Mouse (Mus musculus): ENCODE results near the gene Nek9. TPM values are rescaled to one million over a fixed set of nuclear protein-coding genes. Genes with fewer than 3 reads are reported as not detected.

The Nek9 gene
- polyA plus RNA-seq, 1 experiment from 2014 or later = 14.7 TPM

DNA sequence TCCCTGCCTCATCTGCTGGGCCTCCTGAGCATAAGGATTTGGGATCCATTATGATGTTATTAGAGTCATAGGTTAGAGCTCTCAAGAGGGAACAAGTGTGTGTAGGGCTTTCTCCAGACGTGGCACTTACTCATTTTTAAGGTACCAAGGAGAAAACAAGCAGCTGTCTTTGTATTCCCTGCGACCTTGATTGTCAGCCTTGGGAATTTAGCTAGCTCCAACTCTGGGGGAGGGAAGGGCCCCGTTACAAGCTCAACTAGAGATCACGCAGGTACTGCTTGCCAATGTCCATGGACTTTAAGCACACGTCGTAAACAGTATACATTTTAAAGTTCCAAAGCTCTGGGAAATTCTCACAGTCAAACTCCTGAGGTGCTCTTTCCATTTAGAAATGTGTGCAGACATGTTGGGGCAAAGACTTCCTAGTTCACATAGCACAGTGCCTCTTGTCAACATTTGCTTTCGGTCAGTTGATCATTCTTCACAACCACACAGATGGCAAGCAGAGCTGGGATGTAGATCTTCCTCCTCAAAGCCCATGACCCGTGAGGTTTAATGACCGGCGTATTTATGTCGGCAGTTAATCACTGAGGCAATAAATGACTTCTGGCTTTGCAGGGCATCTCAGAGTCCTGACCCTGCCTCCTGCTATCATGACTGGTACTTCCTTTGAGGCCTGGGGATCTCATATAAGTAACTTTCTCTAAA, 40.9 kb downstream of the Nek9 start:
- ATAC-seq (ENCODE audit: low read depth) = no peak
- peaks cover 22% of the 10 kb centered on the region for H3K4me1 ChIP-seq (replicated peaks)
- no peak overlapping the region for H3K9ac ChIP-seq
- H3K27me3 ChIP-seq = no peaks in the 10 kb centered on the region
- WGBS = 35% methylated on average over 11 of the region's 11 CpGs
- H3K36me3 ChIP-seq = peaks cover 47% of the 10 kb centered on the region
- H3K9me3 ChIP-seq = peaks cover 9% of the 10 kb centered on the region
- H3K27ac ChIP-seq (replicated peaks) = no peak overlapping the region
- H3K4me2 ChIP-seq = no peak overlapping the region
- no peak overlapping the region for H3K4me3 ChIP-seq

DNA sequence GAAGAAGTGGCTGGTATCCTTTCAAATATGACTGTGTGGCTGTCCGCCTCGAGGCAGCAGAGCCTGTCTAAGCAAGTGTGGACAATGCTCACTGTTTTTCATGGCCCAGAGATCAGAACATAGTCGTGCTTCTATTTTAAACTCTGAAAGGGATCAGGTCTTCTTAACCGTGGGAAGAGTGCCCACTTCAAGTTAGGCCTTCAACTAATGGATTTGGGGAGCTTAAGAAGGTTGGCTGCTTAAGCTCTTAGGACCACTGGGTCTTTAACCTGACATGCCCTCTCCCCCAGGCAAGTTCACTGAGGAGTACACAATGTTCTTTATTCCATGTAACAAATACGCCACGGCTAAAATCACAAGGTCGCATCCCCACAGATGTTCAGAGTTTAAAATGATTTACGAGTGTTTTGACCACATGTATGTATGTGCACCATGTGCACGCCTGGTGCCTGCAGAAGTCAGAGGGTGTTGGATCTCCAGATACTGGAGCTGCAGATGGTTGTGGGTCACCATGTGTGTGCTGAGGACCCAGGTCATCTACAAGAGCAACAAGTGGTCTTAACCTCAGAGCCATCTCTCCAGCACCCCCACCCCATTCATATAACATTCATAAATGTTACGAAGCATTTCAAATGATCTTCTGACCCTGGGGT, 41.7 kb downstream of the Nek9 start:
- H3K9ac ChIP-seq = no peak overlapping the region
- H3K4me2 ChIP-seq = no peak overlapping the region
- peaks cover 22% of the 10 kb centered on the region for H3K4me1 ChIP-seq (replicated peaks)
- H3K9me3 ChIP-seq = peaks cover 9% of the 10 kb centered on the region
- no peak for ATAC-seq (ENCODE audit: low read depth)
- H3K4me3 ChIP-seq = no peak overlapping the region
- no peak overlapping the region for H3K27ac ChIP-seq (replicated peaks)
- H3K27me3 ChIP-seq = no peaks in the 10 kb centered on the region
- 70% methylated on average over 10 of the region's 10 CpGs for WGBS
- H3K36me3 ChIP-seq = peaks cover 40% of the 10 kb centered on the region

DNA sequence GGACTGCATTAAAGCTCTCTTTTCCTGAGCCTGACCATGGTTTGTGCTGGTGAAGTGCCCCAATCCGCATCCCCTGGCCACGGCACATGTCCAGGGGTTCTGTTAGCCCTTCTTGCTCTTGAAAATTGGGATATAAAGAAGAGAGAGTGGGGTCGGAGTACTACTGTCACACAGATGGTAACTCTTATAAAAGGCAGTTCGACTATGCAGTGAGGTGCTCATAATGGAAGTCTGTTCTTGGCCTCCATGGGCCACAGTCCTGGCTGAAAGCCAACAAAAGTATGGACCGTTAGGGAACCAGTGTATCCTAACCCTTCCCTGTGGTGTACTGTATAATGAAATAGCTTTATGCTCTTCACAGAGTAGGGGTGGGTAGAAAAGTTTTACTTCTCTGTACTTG, 42.2 kb downstream of the Nek9 start:
- H3K27ac ChIP-seq (replicated peaks) = no peak overlapping the region
- H3K4me3 ChIP-seq = no peak overlapping the region
- peaks cover 35% of the 10 kb centered on the region for H3K36me3 ChIP-seq
- 64% methylated on average over 5 of the region's 5 CpGs for WGBS
- no peak overlapping the region for H3K4me2 ChIP-seq
- H3K27me3 ChIP-seq = no peaks in the 10 kb centered on the region
- peaks cover 22% of the 10 kb centered on the region for H3K4me1 ChIP-seq (replicated peaks)
- ATAC-seq (ENCODE audit: low read depth) = no peak
- no peak overlapping the region for H3K9ac ChIP-seq
- peaks cover 9% of the 10 kb centered on the region for H3K9me3 ChIP-seq

DNA sequence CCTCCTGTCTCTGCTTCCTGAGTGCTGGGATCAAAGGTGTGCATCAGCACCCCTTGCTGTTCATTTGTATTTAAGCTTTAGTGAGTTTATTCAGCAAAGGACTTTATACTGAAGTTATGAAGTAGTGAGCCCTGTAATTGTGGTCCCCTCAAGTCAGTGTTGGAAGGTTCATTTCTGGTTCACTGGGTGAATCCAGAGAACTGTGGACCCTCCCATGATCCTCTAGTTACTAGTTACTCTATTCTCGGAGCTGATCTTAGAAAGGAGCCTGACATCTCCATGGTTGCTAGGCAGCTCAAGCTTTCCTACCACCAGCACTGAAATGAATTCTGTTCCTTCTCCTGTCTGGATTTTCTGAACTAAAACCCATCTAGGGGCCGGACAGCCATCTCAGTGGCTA, 43.7 kb downstream of the Nek9 start:
- H3K9ac ChIP-seq = no peak overlapping the region
- whole genome bisulfite sequencing = 83% methylated on average over 2 of the region's 2 CpGs
- no peaks in the 10 kb centered on the region for H3K27me3 ChIP-seq
- no peak overlapping the region for H3K27ac ChIP-seq (replicated peaks)
- H3K4me3 ChIP-seq = no peak overlapping the region
- H3K36me3 ChIP-seq = peaks cover 21% of the 10 kb centered on the region
- ATAC-seq (ENCODE audit: low read depth) = no peak
- peaks cover 9% of the 10 kb centered on the region for H3K9me3 ChIP-seq
- peaks cover 22% of the 10 kb centered on the region for H3K4me1 ChIP-seq (replicated peaks)
- H3K4me2 ChIP-seq = no peak overlapping the region

DNA sequence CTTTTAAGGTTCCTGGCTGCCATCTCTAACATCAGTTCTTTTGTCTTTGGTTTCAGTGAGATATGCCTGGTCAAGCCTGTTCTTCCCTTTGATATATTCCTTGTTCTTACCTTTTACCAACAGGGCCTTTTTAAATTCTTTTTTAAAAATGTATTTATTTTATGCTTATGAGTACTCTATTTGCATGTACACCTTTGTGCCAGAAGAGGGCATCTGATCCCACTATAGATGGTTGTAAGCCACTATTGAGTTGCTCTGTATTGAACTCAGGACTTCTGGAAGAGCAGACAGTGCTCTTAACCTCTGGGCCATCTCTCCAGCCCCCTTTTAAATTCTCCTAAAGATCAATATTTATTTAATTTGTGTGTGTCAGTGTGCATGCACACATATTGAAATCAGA, 46.3 kb downstream of the Nek9 start:
- no peak for ATAC-seq (ENCODE audit: low read depth)
- no peak overlapping the region for H3K27ac ChIP-seq (replicated peaks)
- 0 out of 2 replicates have a peak, but pooled peaks cover 3% of the 10 kb centered on the region for H3K36me3 ChIP-seq
- peaks cover 5% of the 10 kb centered on the region for H3K27me3 ChIP-seq
- H3K9me3 ChIP-seq = peaks cover 9% of the 10 kb centered on the region
- no peak overlapping the region for H3K4me2 ChIP-seq
- H3K9ac ChIP-seq = no peak overlapping the region
- H3K4me1 ChIP-seq (replicated peaks) = peaks cover 23% of the 10 kb centered on the region
- no peak overlapping the region for H3K4me3 ChIP-seq

DNA sequence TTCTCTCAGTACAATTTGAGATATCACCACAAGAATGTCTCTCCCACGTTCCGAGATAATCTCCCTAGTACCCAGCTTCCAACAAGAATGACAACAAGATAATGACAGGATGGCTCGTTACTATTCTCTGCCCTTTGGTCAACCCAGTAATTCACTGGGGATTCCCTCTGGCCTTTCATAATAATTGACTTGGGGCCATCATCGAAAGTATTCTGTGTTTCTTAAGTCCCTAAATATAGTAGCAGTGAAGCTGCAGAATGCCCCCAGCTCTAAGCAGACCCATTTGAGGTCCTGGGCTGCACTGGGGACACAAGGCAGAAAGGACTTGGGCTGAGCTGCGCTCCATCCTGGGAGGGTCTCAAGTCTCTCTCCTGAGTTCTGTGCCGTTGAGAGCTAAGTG, 46.9 kb downstream of the Nek9 start:
- no peaks in the 10 kb centered on the region for H3K36me3 ChIP-seq
- peaks cover 9% of the 10 kb centered on the region for H3K9me3 ChIP-seq
- H3K27ac ChIP-seq (replicated peaks) = no peak overlapping the region
- peaks cover 5% of the 10 kb centered on the region for H3K27me3 ChIP-seq
- no peak overlapping the region for H3K9ac ChIP-seq
- ATAC-seq (ENCODE audit: low read depth) = no peak
- peaks cover 20% of the 10 kb centered on the region for H3K4me1 ChIP-seq (replicated peaks)
- H3K4me2 ChIP-seq = no peak overlapping the region
- 81% methylated on average over 6 of the region's 6 CpGs for WGBS
- H3K4me3 ChIP-seq = no peak overlapping the region

DNA sequence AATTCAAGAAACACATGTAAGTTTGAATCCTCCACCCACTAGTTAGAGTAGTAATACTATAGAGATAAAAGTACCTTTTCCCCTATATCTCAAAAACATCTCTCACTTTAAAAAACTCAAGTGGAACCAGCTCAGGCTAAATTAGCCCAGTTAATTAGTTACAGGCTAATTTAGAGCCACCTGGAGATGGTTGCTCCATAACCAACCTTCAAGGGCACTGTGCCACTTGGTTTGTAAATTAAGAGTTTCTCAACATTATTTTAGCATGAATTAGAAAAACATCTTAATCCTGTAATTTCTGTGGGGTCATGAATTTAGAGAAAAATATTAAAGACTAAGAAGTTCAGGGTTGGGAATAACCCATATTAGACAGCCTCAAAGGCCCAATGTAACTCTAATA, 47.6 kb downstream of the Nek9 start:
- H3K36me3 ChIP-seq = no peaks in the 10 kb centered on the region
- no peak overlapping the region for H3K4me3 ChIP-seq
- no peak overlapping the region for H3K4me2 ChIP-seq
- H3K27ac ChIP-seq (replicated peaks) = no peak overlapping the region
- no peak for ATAC-seq (ENCODE audit: low read depth)
- peaks cover 9% of the 10 kb centered on the region for H3K9me3 ChIP-seq
- H3K27me3 ChIP-seq = peaks cover 5% of the 10 kb centered on the region
- no peak overlapping the region for H3K9ac ChIP-seq
- peaks cover 14% of the 10 kb centered on the region for H3K4me1 ChIP-seq (replicated peaks)

DNA sequence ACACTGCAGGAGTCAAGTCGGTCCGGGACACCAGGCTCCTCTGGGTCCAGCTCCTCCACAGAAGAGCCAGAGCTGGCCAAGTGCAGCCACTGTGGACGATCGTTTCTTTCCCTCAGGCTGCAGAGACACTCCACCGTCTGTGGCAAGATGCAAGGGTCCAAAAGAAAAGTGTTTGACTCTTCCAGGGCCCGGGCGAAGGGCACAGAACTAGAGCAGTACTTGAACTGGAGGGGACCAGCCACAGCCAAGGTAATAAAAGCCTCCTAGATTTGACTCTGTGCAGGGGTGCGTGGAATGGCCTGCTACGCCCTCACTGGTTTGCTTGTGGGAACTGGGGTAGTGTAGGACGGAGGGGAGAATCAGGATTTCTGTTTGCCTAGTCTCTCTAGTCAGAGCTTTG, 48.5 kb downstream of the Nek9 start:
- Histone ChIP-seq H3K27me3 (peaks cover 5% of the 10 kb centered on the region), H3K9ac (no peak overlapping the region), H3K4me1 (replicated peaks) (peaks cover 14% of the 10 kb centered on the region), H3K36me3 (no peaks in the 10 kb centered on the region), H3K4me3 (no peak overlapping the region), H3K4me2 (no peak overlapping the region), H3K27ac (replicated peaks) (no peak overlapping the region), H3K9me3 (peaks cover 9% of the 10 kb centered on the region)
- WGBS = 84% methylated on average over 10 of the region's 10 CpGs
- no peak for ATAC-seq (ENCODE audit: low read depth)

DNA sequence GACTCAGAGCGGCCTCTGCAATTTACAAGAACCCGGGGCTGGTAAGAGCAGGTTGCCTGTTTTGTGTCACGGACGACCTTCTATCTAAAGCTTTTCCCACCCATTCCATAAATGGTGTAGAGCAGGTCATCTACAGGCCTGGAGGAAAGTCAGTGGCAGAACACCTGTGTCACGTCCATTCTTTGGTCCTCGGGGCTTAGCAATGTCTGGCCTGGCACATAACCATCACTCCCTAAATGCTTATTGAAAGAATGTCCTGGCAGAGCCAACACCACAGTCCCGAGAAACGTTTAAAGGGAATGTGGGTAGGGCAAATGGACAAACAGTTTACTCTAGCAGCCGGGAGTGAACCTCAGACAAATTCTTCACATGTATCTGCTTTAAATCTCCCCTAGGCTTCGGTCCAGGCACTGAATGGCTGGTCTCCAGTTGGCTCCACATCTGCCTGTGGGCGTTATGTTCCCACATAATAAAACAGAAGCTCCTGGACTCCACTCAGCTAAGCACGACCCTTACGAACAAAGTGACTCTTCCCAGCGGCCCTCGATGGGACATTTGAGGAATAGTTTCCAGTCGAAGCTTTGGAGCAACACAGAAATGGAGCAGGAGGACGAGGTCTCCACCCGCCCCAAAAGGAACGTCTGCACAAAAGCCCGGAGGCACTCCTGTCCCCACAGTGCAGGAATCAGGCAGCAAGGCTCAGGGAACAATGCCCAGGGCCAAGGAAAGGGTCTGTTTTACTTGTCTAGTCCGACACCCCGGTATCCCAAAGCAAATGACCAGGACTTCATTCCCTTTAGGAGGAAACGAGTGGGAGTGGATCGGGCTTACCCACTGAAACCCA, 49.8 kb downstream of the Nek9 start:
- Histone ChIP-seq H3K9me3 (peaks cover 6% of the 10 kb centered on the region), H3K27me3 (peaks cover 5% of the 10 kb centered on the region), H3K4me1 (replicated peaks) (peaks cover 14% of the 10 kb centered on the region), H3K4me3 (peak overlapping the region; percentile 48), H3K36me3 (no peaks in the 10 kb centered on the region), H3K27ac (replicated peaks) (no peak overlapping the region), H3K4me2 (peak overlapping the region; percentile 86), H3K9ac (peak overlapping the region; percentile 70; the same call in 1 of the 2 replicates)
- ATAC-seq (ENCODE audit: low read depth) = no peak
- WGBS = 59% methylated on average over 24 of the region's 24 CpGs

DNA sequence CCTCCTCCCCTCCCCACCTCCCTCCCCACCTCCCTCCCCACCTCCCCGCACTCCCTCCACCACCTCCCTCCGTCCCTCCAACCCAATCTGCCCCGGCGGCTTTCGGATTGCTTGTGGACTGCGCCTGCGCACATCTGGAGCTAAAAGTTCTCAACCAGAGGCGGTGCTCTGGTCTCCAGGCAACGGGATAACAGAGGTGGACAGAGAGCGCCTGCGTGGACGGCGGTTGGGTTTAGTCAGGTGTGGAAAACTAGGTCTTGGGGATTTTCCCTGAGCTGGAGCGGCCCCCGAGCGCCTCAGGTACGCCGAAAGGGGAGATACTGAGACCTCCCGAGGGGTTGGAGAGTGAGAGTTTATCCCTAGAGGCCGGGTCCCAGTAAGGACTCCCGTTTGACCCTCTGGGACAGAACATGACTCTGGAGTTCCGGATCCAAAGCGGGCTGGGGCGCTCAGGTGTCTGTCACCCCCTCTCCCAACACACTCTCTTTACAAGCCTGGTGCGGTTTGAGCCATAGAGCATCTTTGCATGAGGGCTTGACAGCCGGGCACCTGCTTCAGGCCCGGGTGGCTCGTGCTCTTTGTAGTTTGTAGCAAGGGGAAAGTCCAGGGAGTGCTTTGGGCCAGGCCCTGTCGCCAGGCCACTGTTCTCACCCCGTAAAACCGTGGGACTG, 50.5 kb downstream of the Nek9 start, which contains the start of gene Zc2hc1c:
Gene Zc2hc1c (plus strand): TSS at position 106 of the 671 bp plus-strand sequence.
- H3K4me2 ChIP-seq = peak within 1 kb of the TSS; percentile 86
- H3K27ac ChIP-seq (replicated peaks) = no peak within 1 kb of the TSS

DNA sequence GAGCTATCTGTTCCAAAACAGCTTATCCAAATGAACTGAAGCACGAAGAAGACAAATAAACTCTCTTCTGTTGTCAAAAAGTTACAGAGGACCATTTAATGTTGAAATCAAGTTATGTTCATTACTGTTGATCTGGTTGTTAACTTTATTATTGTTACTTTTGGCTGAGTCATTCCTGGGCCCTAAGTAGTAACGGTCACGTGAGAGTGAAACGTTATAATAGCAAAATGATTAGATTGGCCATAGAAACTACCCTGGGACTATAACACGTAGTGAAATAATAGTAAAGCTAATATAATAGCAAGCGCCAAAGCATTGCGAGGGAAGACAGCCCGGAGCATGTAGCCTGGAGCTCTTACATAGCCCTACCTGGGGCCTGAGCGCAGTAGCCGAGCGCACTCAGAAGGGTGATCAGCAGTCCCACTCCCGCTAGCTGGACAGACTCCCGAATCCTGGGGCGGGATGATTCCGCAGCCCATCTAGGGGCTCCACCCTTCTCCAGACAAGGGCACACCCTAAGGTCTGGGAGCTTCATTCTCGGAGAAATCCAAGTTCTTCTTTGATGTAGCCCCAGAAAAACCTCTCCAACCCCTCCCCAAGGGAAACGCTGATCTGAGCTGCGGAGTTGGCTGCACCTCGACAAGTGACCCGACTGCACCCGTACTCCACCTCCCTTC, 51.2 kb downstream of the Nek9 start, which contains the start of gene Acyp1:
Gene Acyp1 (minus strand): TSS at position 630 of the 677 bp plus-strand sequence.
- H3K27me3 ChIP-seq = peaks cover 5% of the 10 kb centered on the region
- no peaks in the 10 kb centered on the region for H3K9me3 ChIP-seq
- H3K4me3 ChIP-seq = peak within 1 kb of the TSS; percentile 48
- peak within 1 kb of the TSS; percentile 86 for H3K4me2 ChIP-seq
- no peak within 1 kb of the TSS for H3K27ac ChIP-seq (replicated peaks)
- ATAC-seq (ENCODE audit: low read depth) = peak; percentile 46
- H3K36me3 ChIP-seq = no peaks in the 10 kb centered on the region
- H3K4me1 ChIP-seq (replicated peaks) = peaks cover 14% of the 10 kb centered on the region
- WGBS = 9% methylated on average over 21 of the region's 21 CpGs
- peak within 1 kb of the TSS; percentile 70 for H3K9ac ChIP-seq

More for the DNA sequence above, 50.5 kb downstream of the Nek9 start, which contains the start of gene Zc2hc1c:
- Histone ChIP-seq H3K36me3 (no peaks in the 10 kb centered on the region), H3K9ac (peak within 1 kb of the TSS; percentile 70), H3K9me3 (no peaks in the 10 kb centered on the region; the same call in 1 of the 2 replicates), H3K4me3 (peak within 1 kb of the TSS; percentile 48), H3K27me3 (peaks cover 5% of the 10 kb centered on the region), H3K4me1 (replicated peaks) (peaks cover 14% of the 10 kb centered on the region)
- 3% methylated on average over 30 of the region's 31 CpGs for WGBS
- peak; percentile 90 for ATAC-seq (ENCODE audit: low read depth)

Data from neural tube, embryonic 13.5 days (tissue).